Mouse (Mus musculus) lung, postnatal 0 days (tissue): ENCODE results near the gene Bcor. TPM values are rescaled to one million over a fixed set of nuclear protein-coding genes. Genes with fewer than 3 reads are reported as not detected.

ENCODE experiments used
- ATAC-seq: fragments of 200-750 bp; cut with Nextera tagmentation; 2 replicates; pipeline ENCODE4 v1.8.0; 2017; ENCODE audit warnings: moderate library complexity
- DNase-seq: peaks from one replicate; pipeline ENCODE4 v3.0.0-alpha.2; 2016; ENCODE audit warnings: low spot score
- H3K27ac ChIP-seq: fragments of 300-500 bp; sonication (generic); 2 replicates; pipeline ENCODE4 v1.5.1; 2014; ENCODE audit warnings: antibody characterized with exemption, mild to moderate bottlenecking, low read length, mixed read lengths
- H3K27me3 ChIP-seq: fragments of 300-500 bp; sonication (generic); replicated peaks from 2 replicates; pipeline ENCODE4 v1.6.1; 2014; ENCODE audit warnings: low read length, mixed read lengths; ENCODE audit not compliant: insufficient read depth
- H3K36me3 ChIP-seq: fragments of 300-500 bp; sonication (generic); 2 replicates; pipeline ENCODE4 v1.6.1; 2014; ENCODE audit warnings: low read length, mixed read lengths; ENCODE audit not compliant: insufficient read depth
- H3K4me1 ChIP-seq: fragments of 300-500 bp; sonication (generic); 2 replicates; pipeline ENCODE4 v1.6.1; 2014; ENCODE audit warnings: antibody characterized with exemption, low read depth, low read length, mixed read lengths; ENCODE audit not compliant: insufficient read depth
- H3K4me2 ChIP-seq: fragments of 300-500 bp; sonication (generic); replicated peaks from 2 replicates; pipeline ENCODE4 v1.6.1; 2014; ENCODE audit warnings: low read depth, mild to moderate bottlenecking, low read length, moderate library complexity, mixed read lengths
- H3K4me3 ChIP-seq: fragments of 300-500 bp; sonication (generic); 2 replicates; pipeline ENCODE4 v1.5.1; 2014; ENCODE audit warnings: low read depth, low read length
- H3K9ac ChIP-seq: fragments of 300-500 bp; sonication (generic); replicated peaks from 2 replicates; pipeline ENCODE4 v1.6.1; 2014; ENCODE audit warnings: low read depth, mild to moderate bottlenecking
- H3K9me3 ChIP-seq: fragments of 300-500 bp; sonication (generic); 2 replicates; pipeline ENCODE4 v1.6.1; 2016; ENCODE audit warnings: low read length, mixed read lengths
- CTCF ChIP-seq: IDR thresholded peaks from 2 replicates; pipeline ENCODE4 v1.5.1; 2016; ENCODE audit warnings: antibody characterized with exemption, mild to moderate bottlenecking
- EP300 ChIP-seq: IDR thresholded peaks from 2 replicates; pipeline ENCODE4 v1.6.1; 2016; ENCODE audit warnings: antibody characterized with exemption, mild to moderate bottlenecking, control low read depth
- WGBS: fragments of 180-500 bp; shearing (Covaris S2); extraction: QIAGEN DNeasy Blood & Tissue Kit; methylation state at CpG from one replicate; pipeline ENCODE4 v1.1.7; 2014; 5-methylcytosine and 5-hydroxymethylcytosine counted together
- polyA plus RNA-seq: library from polyadenylated mRNA; unstranded; fragments of >200 nt; fragmentation: Nextera tagmentation; extraction: Ambion mirVana; gene quantifications from 2 replicates; pipeline ENCODE4 v1.2.1, GENCODE M21; 2015

Bcor gene
- polyA plus RNA-seq, 1 experiment from 2014 or later, result 8.2 TPM

GRCm38 (mm10) chrX:11987602-11988001 is 172.6 kb downstream of the Bcor start:
- no peak for TF ChIP-seq EP300
- no peak for TF ChIP-seq CTCF
- H3K4me2 ChIP-seq, result no peak overlapping the region
- H3K36me3 ChIP-seq, result no peaks in the 10 kb centered on the region
- DNase-seq (no peak), ATAC-seq (no peak)
- no peak overlapping the region for H3K9ac ChIP-seq
- no peak overlapping the region for H3K27ac ChIP-seq
- no peaks in the 10 kb centered on the region for H3K9me3 ChIP-seq
- no peaks in the 10 kb centered on the region for H3K27me3 ChIP-seq
- WGBS, result 75% methylated on average over 7 of the region's 7 CpGs
- H3K4me3 ChIP-seq, result no peak overlapping the region
- H3K4me1 ChIP-seq, result no peaks in the 10 kb centered on the region
